In genomic region chr3:97338522-97339192, GRCm38 (mm10) we compare ENCODE assay signal across 9 mouse cellular contexts. TPM values are rescaled to one million over a fixed set of nuclear protein-coding genes. Genes with fewer than 3 reads are reported as not detected.
DNase-seq lines count a peak whose midpoint lies in the region; ATAC-seq and TF ChIP-seq lines count a peak whose summit lies in the region.
"Had no signal": no experiment of that assay in that cellular context is flagged by ENCODE, and none has a peak within 500 bp of the region (broad histone marks: within the 10 kb centered on the region; RNA-seq: fewer than 3 reads in every experiment).

No protein-coding gene starts in this region.

- peaks cover 22% of the 10 kb centered on the region for H3K4me1 ChIP-seq in heart, embryonic 15.5 days (replicated peaks)
- no peaks in the 10 kb centered on the region for H3K4me1 ChIP-seq in liver, adult 2 months (ENCODE audit: control insufficient read depth, insufficient read depth, low read length)
- H3K4me1 ChIP-seq in stomach, embryonic 14.5 days (ENCODE audit: control insufficient read depth, insufficient read depth, low read length), result peaks cover 8% of the 10 kb centered on the region

- H3K79me2 ChIP-seq in liver, adult 2 months (ENCODE audit: control insufficient read depth, insufficient read depth, low read length), result no peaks in the 10 kb centered on the region

- no peaks in the 10 kb centered on the region for H3K36me3 ChIP-seq in heart, embryonic 15.5 days
- H3K36me3 ChIP-seq in liver, adult 2 months (ENCODE audit: control insufficient read depth, insufficient read depth, low read length), result no peaks in the 10 kb centered on the region
- no peaks in the 10 kb centered on the region for H3K36me3 ChIP-seq in stomach, embryonic 14.5 days (ENCODE audit: control insufficient read depth, insufficient read depth, low read length)

- peak; percentile 96 for TF ChIP-seq CTCF in brain, embryonic 14.5 days (IDR thresholded peaks at IDR 0.05; ENCODE audit: borderline replicate concordance, extremely low read depth, insufficient read depth, insufficient read length)
- TF ChIP-seq CTCF in liver, adult 2 months (IDR thresholded peaks at IDR 0.05; ENCODE audit: low read depth, low read length), result peak; percentile 88

- no peak overlapping the region for H3K4me3 ChIP-seq in heart, embryonic 15.5 days
- no peak overlapping the region for H3K4me3 ChIP-seq in liver, adult 2 months (ENCODE audit: insufficient read depth, low read depth, low read length)
- no peak overlapping the region for H3K4me3 ChIP-seq in stomach, embryonic 14.5 days (ENCODE audit: low read depth, low read length)
- H3K4me3 ChIP-seq: erythroblast, embryonic 14.5 days had no signal

- no peaks in the 10 kb centered on the region for H3K9me3 ChIP-seq in heart, embryonic 15.5 days (replicated peaks)
- H3K9me3 ChIP-seq in stomach, embryonic 14.5 days (ENCODE audit: control insufficient read depth, low read depth, low read length), result no peaks in the 10 kb centered on the region

- ATAC-seq in CD4-positive, CD25-positive, alpha-beta regulatory T cell, adult 4 months, result peak; percentile 61
- peak; percentile 67; the same call in 1 of the 2 replicates for ATAC-seq in erythroblast, adult 5-6 weeks (replicated peaks; ENCODE audit: low FRiP score, poor library complexity, severe bottlenecking)
- ATAC-seq in heart, embryonic 15.5 days (replicated peaks; ENCODE audit: insufficient number of reproducible peaks, insufficient read depth, low FRiP score, low read depth), result peak; percentile 66; the same call in 1 of the 2 replicates
- peak; percentile 56; the same call in 1 of the 2 replicates for ATAC-seq in stomach, embryonic 14.5 days (ENCODE audit: insufficient number of reproducible peaks, insufficient read depth, low FRiP score, low read depth)

- no peak for TF ChIP-seq POLR2A in brain, embryonic 14.5 days (IDR thresholded peaks at IDR 0.05; ENCODE audit: borderline replicate concordance, extremely low read depth, insufficient read depth, insufficient read length, poor library complexity, severe bottlenecking)
- no peak for TF ChIP-seq POLR2A in liver, adult 2 months (IDR thresholded peaks at IDR 0.05; ENCODE audit: extremely low read depth, insufficient read depth, low read length)

- WGBS in heart, embryonic 15.5 days, result 26% methylated on average over 13 of the region's 13 CpGs
- 33% methylated on average over 13 of the region's 13 CpGs for WGBS in liver, adult 2 months
- 31% methylated on average over 13 of the region's 13 CpGs for WGBS in stomach, embryonic 14.5 days

- no peaks in the 10 kb centered on the region for H3K27me3 ChIP-seq in heart, embryonic 15.5 days
- no peaks in the 10 kb centered on the region for H3K27me3 ChIP-seq in liver, adult 2 months (ENCODE audit: control insufficient read depth, insufficient read depth, low read length)
- H3K27me3 ChIP-seq in stomach, embryonic 14.5 days (ENCODE audit: control insufficient read depth, insufficient read depth, low read length), result no peaks in the 10 kb centered on the region

- peak; percentile 94 for DNase-seq in brain, embryonic 14.5 days (ENCODE audit: low read depth)
- DNase-seq in kidney, postnatal 10 days, result peak; percentile 95
- peak; percentile 49 for DNase-seq in liver, adult 2 months (ENCODE audit: extremely low read depth, low read depth, low spot score)
- peak; percentile 95 for DNase-seq in neural tube, embryonic 10.5 days (ENCODE audit: extremely low spot score, low spot score)

- no peak overlapping the region for H3K27ac ChIP-seq in heart, embryonic 15.5 days
- no peak overlapping the region for H3K27ac ChIP-seq in liver, adult 2 months (replicated peaks; ENCODE audit: insufficient read depth, low read depth, low read length)
- H3K27ac ChIP-seq in stomach, embryonic 14.5 days (ENCODE audit: low read length), result no peak overlapping the region

- H3K9ac ChIP-seq in heart, embryonic 15.5 days, result no peak overlapping the region
- no peak overlapping the region for H3K9ac ChIP-seq in liver, adult 2 months (ENCODE audit: low read depth, low read length)
- no peak overlapping the region for H3K9ac ChIP-seq in stomach, embryonic 14.5 days (replicated peaks; ENCODE audit: low read depth, low read length)

- H3K4me2 ChIP-seq in heart, embryonic 15.5 days, result no peak overlapping the region
- H3K4me2 ChIP-seq in stomach, embryonic 14.5 days (replicated peaks; ENCODE audit: low read depth, low read length), result no peak overlapping the region

RNA-seq across cellular contexts. Expression of gene Bcl9, which starts 40.9 kb away (rescaled TPM):
- polyA plus RNA-seq in CD4-positive, CD25-positive, alpha-beta regulatory T cell, adult 4 months (2017; shearing (Covaris generic)), result 1 to 10 TPM; 2.4 to 4.8 TPM
- 37.4 and 77.8 TPM in 2 replicates for polyA plus RNA-seq in brain, embryonic 14.5 days (2012; rRNA removed)
- 2.3 and 3.7 TPM in 2 replicates for total RNA-seq in erythroblast, adult 5-6 weeks (2015; ENCODE audit: low replicate concordance)
- total RNA-seq in erythroblast, adult 5-6 weeks (2017; ENCODE audit: low replicate concordance), result 0.77 and 0.84 TPM in 2 replicates
- polyA plus RNA-seq in heart, embryonic 15.5 days (2015; fragmentation: Nextera tagmentation; extraction: Ambion mirVana), result 33.0 and 33.5 TPM in 2 replicates
- 1.0 and 2.3 TPM in 2 replicates for total RNA-seq in liver, adult 2 months (2014; rRNA removed)
- 2.7 and 3.1 TPM in 2 replicates for polyA plus RNA-seq in liver, adult 2 months (2012; rRNA removed)
- 58.2 and 72.0 TPM in 2 replicates for polyA plus RNA-seq in stomach, embryonic 14.5 days (2014; fragmentation: Nextera tagmentation; extraction: Ambion mirVana)
